Mouse (Mus musculus) thymus, adult 2 months (tissue): ENCODE measurements around the gene Serpine3. TPM values are rescaled to one million over a fixed set of nuclear protein-coding genes. Genes with fewer than 3 reads are reported as not detected.

Source experiments
- DNase-seq: peaks from one replicate; pipeline ENCODE4 v3.0.0; 2021
- H3K27ac ChIP-seq: fragments of 200-500 bp; 2 replicates; pipeline ENCODE4 v1.5.1; 2012; ENCODE audit warnings: low read length, control low read depth; ENCODE audit not compliant: control insufficient read depth, insufficient read depth
- H3K27me3 ChIP-seq: fragments of 200-500 bp; 2 replicates; pipeline ENCODE4 v1.6.1; 2012; ENCODE audit warnings: mild to moderate bottlenecking, low read length, moderate library complexity, mixed read lengths; ENCODE audit not compliant: control insufficient read depth, insufficient read depth
- H3K36me3 ChIP-seq: fragments of 200-500 bp; 2 replicates; pipeline ENCODE4 v1.6.1; 2012; ENCODE audit warnings: mild to moderate bottlenecking, low read length, moderate library complexity; ENCODE audit not compliant: control insufficient read depth, insufficient read depth
- H3K4me1 ChIP-seq: fragments of 200-500 bp; replicated peaks from 2 replicates; pipeline ENCODE4 v1.6.1; 2012; ENCODE audit warnings: low read length; ENCODE audit not compliant: control insufficient read depth, insufficient read depth
- H3K4me3 ChIP-seq: fragments of 200-500 bp; 2 replicates; pipeline ENCODE4 v1.5.1; 2012; ENCODE audit warnings: mild to moderate bottlenecking, low read length, control low read depth, moderate library complexity; ENCODE audit not compliant: control insufficient read depth, insufficient read depth
- CTCF ChIP-seq: fragments of 200-500 bp; IDR thresholded peaks from 2 replicates; pipeline ENCODE4 v1.5.1; 2012; ENCODE audit warnings: mild to moderate bottlenecking, control low read depth, low read length, moderate library complexity, borderline replicate concordance; ENCODE audit not compliant: control insufficient read depth, poor library complexity, insufficient read depth; ENCODE audit errors: extremely low read depth
- POLR2A ChIP-seq: fragments of 200-500 bp; IDR thresholded peaks from 2 replicates; pipeline ENCODE4 v1.6.1; 2012; ENCODE audit warnings: mild to moderate bottlenecking, low read length, control low read depth, moderate library complexity; ENCODE audit not compliant: control insufficient read depth, poor library complexity, insufficient read depth; ENCODE audit errors: extremely low read depth
- WGBS: fragments of 180-500 bp; shearing (Covaris S2); methylation state at CpG from one replicate; pipeline ENCODE4 v1.1.7; 2018; 5-methylcytosine and 5-hydroxymethylcytosine counted together
- polyA plus RNA-seq: library from polyadenylated mRNA; depleted of rRNA; stranded (reverse); fragments of >200 nt; gene quantifications from 2 replicates; pipeline ENCODE4 v1.2.3, GENCODE M21; 2012

Gene Serpine3
- polyA plus RNA-seq, 1 experiment: not detected

DNA sequence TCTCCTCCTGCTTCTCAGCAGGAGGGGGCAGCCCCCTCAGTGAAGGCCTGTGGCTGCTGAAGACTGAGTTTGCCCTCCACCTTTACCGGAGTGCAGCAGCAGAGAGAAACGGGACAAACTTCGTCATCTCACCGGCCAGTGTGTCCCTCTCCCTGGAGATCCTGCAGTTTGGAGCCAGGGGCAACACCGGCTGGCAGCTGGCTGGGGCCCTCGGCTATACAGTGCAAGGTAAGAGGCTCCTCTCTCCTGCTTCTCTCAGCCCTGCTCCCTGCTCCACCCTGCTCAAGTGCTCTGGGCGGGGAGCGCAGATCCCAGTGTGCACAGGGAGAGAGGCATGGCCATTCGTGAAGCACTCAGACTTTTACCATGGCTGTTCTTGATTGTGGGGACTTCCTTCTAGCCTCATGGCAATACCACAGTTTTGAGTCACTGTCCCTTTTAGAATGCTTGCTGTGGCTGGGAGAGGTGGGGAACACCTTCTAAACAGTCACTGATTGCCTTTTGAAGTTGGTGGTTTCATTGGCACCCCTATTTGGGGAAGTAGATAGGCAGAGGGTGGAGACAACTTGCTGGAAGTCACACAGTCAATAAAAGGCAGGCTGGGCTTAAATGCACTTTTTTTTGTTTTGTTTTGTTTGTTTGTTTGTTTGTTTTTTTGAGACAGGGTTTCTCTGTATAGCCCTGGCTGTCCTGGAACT lies 1.7 kb downstream of the Serpine3 start:
- no peaks in the 10 kb centered on the region for H3K4me1 ChIP-seq
- TF ChIP-seq POLR2A: no peak
- no peak for TF ChIP-seq CTCF
- no peak overlapping the region for H3K27ac ChIP-seq
- no peaks in the 10 kb centered on the region for H3K36me3 ChIP-seq
- WGBS: 63% methylated on average over 9 of the region's 9 CpGs
- H3K4me3 ChIP-seq: no peak overlapping the region
- no peaks in the 10 kb centered on the region for H3K27me3 ChIP-seq
- DNase-seq: no peak

DNA sequence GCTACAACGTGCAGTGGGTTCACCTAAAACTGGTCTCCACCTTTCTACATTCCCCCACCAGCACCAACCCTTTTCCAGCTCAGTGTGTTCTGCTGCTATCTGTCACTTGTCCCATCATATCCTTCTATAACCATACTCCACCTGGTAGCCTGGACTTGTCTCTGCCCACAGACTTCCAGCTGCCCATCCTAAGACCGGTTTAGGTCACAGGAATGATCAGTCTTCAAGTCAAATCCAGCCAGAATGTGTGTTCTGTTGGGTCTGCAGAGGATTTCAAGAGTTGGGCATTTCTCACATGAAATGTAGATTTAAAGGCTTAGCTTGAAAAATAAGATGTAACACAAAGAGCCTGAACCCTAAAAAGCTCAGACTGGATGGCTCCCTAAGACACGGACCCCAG lies 10.2 kb downstream of the Serpine3 start:
- Histone ChIP-seq H3K27ac (no peak overlapping the region), H3K36me3 (no peaks in the 10 kb centered on the region), H3K4me1 (no peaks in the 10 kb centered on the region), H3K27me3 (no peaks in the 10 kb centered on the region), H3K4me3 (no peak overlapping the region)
- DNase-seq: no peak
- WGBS: 99% methylated on average over 3 of the region's 3 CpGs
- no peak for TF ChIP-seq CTCF
- no peak for TF ChIP-seq POLR2A

DNA sequence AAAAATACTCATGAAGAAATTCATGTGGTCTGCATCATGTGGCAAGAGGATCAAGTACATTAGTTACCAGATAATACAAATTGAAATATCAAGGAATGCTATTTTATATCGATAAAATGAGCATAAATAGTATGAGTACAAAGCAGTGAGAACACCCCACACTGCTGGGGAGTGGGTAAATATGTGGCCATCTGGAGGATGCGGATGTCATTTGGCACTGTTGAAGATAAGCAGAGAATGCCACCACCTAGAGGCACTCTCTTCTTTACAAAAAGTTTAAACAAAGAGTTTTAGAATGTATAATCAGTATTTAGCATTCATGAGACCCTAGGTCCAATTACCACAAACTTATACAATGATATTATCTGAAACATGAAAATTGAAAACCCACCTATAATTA lies 54.7 kb downstream of the Serpine3 start:
- Histone ChIP-seq H3K4me3 (no peak overlapping the region), H3K27me3 (no peaks in the 10 kb centered on the region), H3K27ac (no peak overlapping the region), H3K36me3 (peaks cover 16% of the 10 kb centered on the region), H3K4me1 (no peaks in the 10 kb centered on the region)
- WGBS: 94% methylated on average over 2 of the region's 2 CpGs
- no peak for DNase-seq
- TF ChIP-seq CTCF: no peak

DNA sequence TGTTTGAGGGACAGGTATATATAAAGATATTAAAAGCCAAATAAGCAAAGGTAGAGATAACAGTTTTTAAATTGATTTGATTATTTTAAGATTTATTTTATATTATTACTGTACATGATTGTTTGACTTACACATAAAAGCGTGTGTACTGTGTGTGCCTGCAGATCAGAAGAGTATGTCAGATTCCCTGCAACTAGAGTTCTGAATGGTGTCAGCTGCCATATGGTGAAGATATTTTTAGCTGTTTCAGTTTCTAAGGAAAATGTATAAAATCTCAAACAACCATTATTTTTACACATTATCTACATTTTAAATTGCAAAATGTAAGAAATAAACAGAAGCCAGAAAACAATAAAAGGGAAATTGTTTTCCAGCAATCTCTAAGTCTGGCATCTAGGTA lies 58.2 kb downstream of the Serpine3 start:
- no peaks in the 10 kb centered on the region; the same call in 1 of the 2 replicates for H3K36me3 ChIP-seq
- no peak for TF ChIP-seq POLR2A
- no peak for TF ChIP-seq CTCF
- H3K4me3 ChIP-seq: no peak overlapping the region
- no peak overlapping the region for H3K27ac ChIP-seq
- WGBS: 93% methylated on average over 1 of the region's 1 CpGs
- no peaks in the 10 kb centered on the region for H3K27me3 ChIP-seq
- no peak for DNase-seq
- no peaks in the 10 kb centered on the region for H3K4me1 ChIP-seq

DNA sequence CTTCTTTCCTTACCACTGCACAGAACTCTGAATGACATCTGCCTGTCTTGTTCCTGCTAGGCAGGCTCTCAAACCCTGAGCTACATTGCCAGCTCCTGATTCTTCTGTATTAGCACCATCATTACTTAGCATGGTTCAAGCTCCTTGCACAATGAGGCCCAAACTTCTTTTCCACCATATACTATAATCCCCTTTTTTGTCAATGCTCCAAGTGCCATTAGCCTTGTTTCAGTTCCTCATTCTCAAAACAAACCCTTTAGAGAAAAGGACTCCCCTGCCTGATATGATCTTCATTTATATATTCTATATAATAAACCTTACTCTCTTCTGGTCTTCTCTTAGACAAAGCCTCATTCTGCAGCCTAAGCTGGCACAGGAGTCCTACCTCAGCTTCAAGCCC lies 61.1 kb downstream of the Serpine3 start:
- no peak overlapping the region for H3K4me3 ChIP-seq
- H3K27me3 ChIP-seq: no peaks in the 10 kb centered on the region
- no peaks in the 10 kb centered on the region for H3K4me1 ChIP-seq
- no peak overlapping the region for H3K27ac ChIP-seq
- no peak for DNase-seq
- TF ChIP-seq POLR2A (no peak), CTCF (no peak)
- no peaks in the 10 kb centered on the region for H3K36me3 ChIP-seq

DNA sequence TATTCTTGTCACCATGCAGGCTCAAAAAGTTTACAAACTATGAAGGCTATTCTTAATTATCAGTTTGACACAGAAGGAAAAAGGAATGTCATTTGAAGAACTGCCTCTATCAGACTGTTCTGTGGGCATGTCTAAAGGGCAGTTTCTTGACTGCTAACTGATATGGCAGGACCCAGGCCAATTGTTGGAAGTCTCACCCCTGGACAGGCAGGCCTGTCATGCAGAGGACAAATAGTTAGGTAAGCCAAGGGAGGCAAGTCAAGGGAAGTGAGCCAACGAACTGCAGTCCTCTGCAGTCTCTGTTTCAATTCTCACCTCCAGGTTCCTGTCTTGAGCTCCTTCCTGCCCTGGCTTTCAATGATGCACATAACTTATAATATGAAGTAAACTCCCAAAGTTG lies 68.4 kb downstream of the Serpine3 start:
- TF ChIP-seq POLR2A (no peak), CTCF (no peak)
- H3K36me3 ChIP-seq: peaks cover 10% of the 10 kb centered on the region
- DNase-seq: no peak
- H3K4me3 ChIP-seq: no peak overlapping the region
- H3K4me1 ChIP-seq: 0 out of 2 replicates have a peak, but pooled peaks cover 2% of the 10 kb centered on the region
- WGBS: 71% methylated on average over 1 of the region's 1 CpGs
- no peaks in the 10 kb centered on the region for H3K27me3 ChIP-seq
- H3K27ac ChIP-seq: no peak overlapping the region

DNA sequence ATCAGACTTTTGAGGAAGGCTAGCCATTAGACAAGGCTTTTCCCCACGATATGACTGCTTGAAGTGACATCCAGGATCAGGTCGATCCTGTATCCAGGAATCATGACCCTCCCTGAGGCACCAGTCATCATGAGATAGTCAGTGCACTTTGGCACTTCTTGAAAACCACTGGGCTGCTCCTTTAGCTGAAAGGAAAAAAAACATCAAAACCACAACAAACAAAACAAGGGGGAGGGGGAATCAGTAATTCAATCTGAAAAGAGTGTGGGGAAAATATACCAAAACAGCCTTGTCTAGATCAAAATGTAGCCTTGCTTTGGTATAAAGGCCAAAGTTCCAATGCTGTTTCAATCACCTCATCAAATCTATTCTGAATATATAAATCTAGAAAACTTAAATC lies 70.2 kb downstream of the Serpine3 start:
- Histone ChIP-seq H3K4me1 (0 out of 2 replicates have a peak, but pooled peaks cover 2% of the 10 kb centered on the region), H3K4me3 (no peak overlapping the region), H3K36me3 (peaks cover 10% of the 10 kb centered on the region), H3K27me3 (no peaks in the 10 kb centered on the region), H3K27ac (no peak overlapping the region)
- 94% methylated on average over 2 of the region's 2 CpGs for whole genome bisulfite sequencing
- no peak for TF ChIP-seq POLR2A
- no peak for TF ChIP-seq CTCF
- no peak for DNase-seq
